Mouse (Mus musculus): ENCODE measurements around the gene Fuca1.

The Fuca1 gene

GRCm38 (mm10) chr4:135951505-135951904 is 31.0 kb downstream of the Fuca1 start:
- DNase-seq (ENCODE audit: low read depth, low spot score): no peak

GRCm38 (mm10) chr4:135953179-135953578 is 32.6 kb downstream of the Fuca1 start:
- DNase-seq (ENCODE audit: low read depth, low spot score): no peak

GRCm38 (mm10) chr4:135954241-135954640 is 33.7 kb downstream of the Fuca1 start:
- peak; percentile 65 for DNase-seq (ENCODE audit: low read depth, low spot score)

- DNase-seq (ENCODE audit: low read depth, low spot score): no peak
These were observed 35.4 kb downstream of the Fuca1 start for GRCm38 (mm10) chr4:135955886-135956285.

GRCm38 (mm10) chr4:135958354-135958753 is 37.8 kb downstream of the Fuca1 start:
- DNase-seq (ENCODE audit: low read depth, low spot score): no peak

GRCm38 (mm10) chr4:135960717-135961116 is 40.2 kb downstream of the Fuca1 start:
- peak; percentile 64 for DNase-seq (ENCODE audit: low read depth, low spot score)

- no peak for DNase-seq (ENCODE audit: low read depth, low spot score)
These were observed 41.2 kb downstream of the Fuca1 start for GRCm38 (mm10) chr4:135961709-135962108.

- DNase-seq (ENCODE audit: low read depth, low spot score): no peak
These were observed 41.7 kb downstream of the Fuca1 start for GRCm38 (mm10) chr4:135962198-135962597.

GRCm38 (mm10) chr4:135962946-135963345 is 42.4 kb downstream of the Fuca1 start:
- no peak for DNase-seq (ENCODE audit: low read depth, low spot score)

GRCm38 (mm10) chr4:135963457-135964193 is 43.1 kb downstream of the Fuca1 start, which contains the start of gene Gale:
Gene Gale (plus strand): TSS chr4:135963727.
- peak; percentile 91 for DNase-seq (ENCODE audit: low read depth, low spot score)

GRCm38 (mm10) chr4:135964426-135964825 is 43.9 kb downstream of the Fuca1 start:
- DNase-seq (ENCODE audit: low read depth, low spot score): no peak

- no peak for DNase-seq (ENCODE audit: low read depth, low spot score)
These were observed 44.6 kb downstream of the Fuca1 start for GRCm38 (mm10) chr4:135965113-135965512.

GRCm38 (mm10) chr4:135966283-135966682 is 45.7 kb downstream of the Fuca1 start:
- no peak for DNase-seq (ENCODE audit: low read depth, low spot score)

GRCm38 (mm10) chr4:135967086-135967760 is 46.7 kb downstream of the Fuca1 start:
- no peak for DNase-seq (ENCODE audit: low read depth, low spot score)

- DNase-seq (ENCODE audit: low read depth, low spot score): no peak
These were observed 47.8 kb downstream of the Fuca1 start for GRCm38 (mm10) chr4:135968271-135968869.

GRCm38 (mm10) chr4:135969070-135969750 is 48.7 kb downstream of the Fuca1 start:
- no peak for DNase-seq (ENCODE audit: low read depth, low spot score)

GRCm38 (mm10) chr4:135970585-135970984 is 50.0 kb downstream of the Fuca1 start:
- no peak for DNase-seq (ENCODE audit: low read depth, low spot score)

GRCm38 (mm10) chr4:135971805-135972555 is 51.4 kb downstream of the Fuca1 start:
- DNase-seq (ENCODE audit: low read depth, low spot score): no peak

- DNase-seq (ENCODE audit: low read depth, low spot score): peak; percentile 71
These were observed 52.0 kb downstream of the Fuca1 start, which contains the start of gene Lypla2 for GRCm38 (mm10) chr4:135972556-135972906. Gene Lypla2 (minus strand): TSS chr4:135972626.

- no peak for DNase-seq (ENCODE audit: low read depth, low spot score)
These were observed 52.6 kb downstream of the Fuca1 start for GRCm38 (mm10) chr4:135972911-135973811.
